Mouse (Mus musculus): ENCODE data around the gene Atp6v0e2. TPM values are rescaled to one million over a fixed set of nuclear protein-coding genes. Genes with fewer than 3 reads are reported as not detected.
"Not testable (repeated sequence)": the region's sequence is repeated elsewhere in the genome, so short reads cannot be mapped to it uniquely, and the experiment has no call there.

The Atp6v0e2 gene
- polyA plus RNA-seq, 1 experiment: not detected

- Histone ChIP-seq H3K4me3 (ENCODE audit: insufficient read depth, low read length) (no peak overlapping the region), H3K27ac (ENCODE audit: insufficient read depth, low read depth, low read length) (no peak overlapping the region), H3K4me1 (ENCODE audit: control insufficient read depth, insufficient read depth, low read length) (peaks cover 2% of the 10 kb centered on the region; the same call in 1 of the 2 replicates)
- TF ChIP-seq POLR2A (IDR thresholded peaks at IDR 0.05; ENCODE audit: borderline replicate concordance, low read depth, low read length) (no peak), CTCF (IDR thresholded peaks at IDR 0.05; ENCODE audit: low read depth, low read length) (no peak)
Observed at GRCm38 (mm10) chr6:48510426-48510825, 27.0 kb upstream of the Atp6v0e2 start.

DNA sequence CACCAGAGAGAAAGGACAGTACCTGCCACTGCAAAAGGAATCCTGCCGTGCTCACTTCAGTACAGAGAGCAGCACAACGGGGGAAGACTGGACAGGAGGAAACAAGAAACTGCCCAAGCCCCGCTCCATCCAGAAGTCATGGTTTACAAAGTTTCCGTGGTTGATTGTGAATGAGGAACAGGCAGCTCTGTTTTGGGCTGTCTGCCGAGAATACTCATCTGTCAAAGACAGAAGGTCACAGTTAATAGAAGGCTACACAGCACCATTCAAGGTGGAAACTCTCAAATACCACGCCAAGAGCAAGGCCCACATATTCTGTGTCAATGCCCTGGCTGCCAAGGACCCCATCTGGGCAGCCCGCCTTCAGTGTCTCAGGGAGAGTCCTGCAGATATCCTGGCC is 25.6 kb upstream of the Atp6v0e2 start:
- no peak overlapping the region for H3K4me3 ChIP-seq (ENCODE audit: insufficient read depth, low read length)
- H3K27ac ChIP-seq (ENCODE audit: insufficient read depth, low read depth, low read length): no peak overlapping the region
- no peak for TF ChIP-seq POLR2A (IDR thresholded peaks at IDR 0.05; ENCODE audit: borderline replicate concordance, low read depth, low read length)
- H3K4me1 ChIP-seq (ENCODE audit: control insufficient read depth, insufficient read depth, low read length): peaks cover 2% of the 10 kb centered on the region; the same call in 1 of the 2 replicates

GRCm38 (mm10) chr6:48524882-48525281 is 12.5 kb upstream of the Atp6v0e2 start:
- not testable (repeated sequence) for H3K4me3 ChIP-seq (ENCODE audit: insufficient read depth, low read length); H3K27ac ChIP-seq (ENCODE audit: insufficient read depth, low read depth, low read length); H3K4me1 ChIP-seq (ENCODE audit: control insufficient read depth, insufficient read depth, low read length)

- Histone ChIP-seq H3K4me3 (ENCODE audit: insufficient read depth, low read length) (no peak overlapping the region), H3K27ac (ENCODE audit: insufficient read depth, low read depth, low read length) (no peak overlapping the region), H3K4me1 (ENCODE audit: control insufficient read depth, insufficient read depth, low read length) (peaks cover 12% of the 10 kb centered on the region)
- TF ChIP-seq POLR2A (IDR thresholded peaks at IDR 0.05; ENCODE audit: borderline replicate concordance, low read depth, low read length) (no peak), CTCF (IDR thresholded peaks at IDR 0.05; ENCODE audit: low read depth, low read length) (no peak)
Observed at GRCm38 (mm10) chr6:48527901-48528300, 9.5 kb upstream of the Atp6v0e2 start.

- H3K4me3 ChIP-seq (ENCODE audit: insufficient read depth, low read length): no peak overlapping the region
- no peak for TF ChIP-seq CTCF (IDR thresholded peaks at IDR 0.05; ENCODE audit: low read depth, low read length)
- no peak for TF ChIP-seq POLR2A (IDR thresholded peaks at IDR 0.05; ENCODE audit: borderline replicate concordance, low read depth, low read length)
- no peak overlapping the region for H3K27ac ChIP-seq (ENCODE audit: insufficient read depth, low read depth, low read length)
- H3K4me1 ChIP-seq (ENCODE audit: control insufficient read depth, insufficient read depth, low read length): peaks cover 12% of the 10 kb centered on the region
Observed at GRCm38 (mm10) chr6:48529261-48529660, 8.2 kb upstream of the Atp6v0e2 start.

DNA sequence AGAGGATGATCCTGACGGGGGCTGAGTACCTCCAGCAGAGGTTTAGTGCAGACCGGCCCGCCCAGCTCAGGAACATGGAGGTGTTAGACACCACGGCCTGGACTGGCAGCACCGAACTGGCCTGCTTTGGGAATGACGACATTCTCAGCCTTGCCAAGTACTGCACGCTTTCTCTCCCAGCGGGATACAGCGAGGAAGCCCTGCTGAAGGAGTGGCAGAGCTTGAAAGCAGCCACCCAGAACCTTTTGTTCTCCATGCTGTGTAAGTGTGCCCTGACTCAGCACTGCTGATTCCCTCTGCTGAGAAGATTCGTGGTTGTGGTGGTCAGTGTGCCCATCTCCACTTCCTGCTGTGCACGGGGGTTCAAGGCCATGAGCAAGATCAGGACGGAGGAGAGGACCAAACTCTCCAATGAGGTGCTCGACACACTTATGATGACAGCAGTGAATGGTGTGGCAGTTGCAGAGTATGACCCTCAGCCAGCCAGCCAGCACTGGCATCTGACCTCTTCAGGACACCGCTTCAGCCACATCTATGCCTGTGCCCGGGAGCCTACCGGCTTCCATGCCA is 7.5 kb upstream of the Atp6v0e2 start:
- H3K4me3 ChIP-seq (ENCODE audit: insufficient read depth, low read length): no peak overlapping the region
- peaks cover 12% of the 10 kb centered on the region for H3K4me1 ChIP-seq (ENCODE audit: control insufficient read depth, insufficient read depth, low read length)
- H3K27ac ChIP-seq (ENCODE audit: insufficient read depth, low read depth, low read length): no peak overlapping the region
- TF ChIP-seq POLR2A (IDR thresholded peaks at IDR 0.05; ENCODE audit: borderline replicate concordance, low read depth, low read length) (no peak), CTCF (IDR thresholded peaks at IDR 0.05; ENCODE audit: low read depth, low read length) (no peak)

- TF ChIP-seq CTCF (IDR thresholded peaks at IDR 0.05; ENCODE audit: low read depth, low read length) (no peak), POLR2A (IDR thresholded peaks at IDR 0.05; ENCODE audit: borderline replicate concordance, low read depth, low read length) (no peak)
- Histone ChIP-seq H3K4me1 (ENCODE audit: control insufficient read depth, insufficient read depth, low read length) (peaks cover 12% of the 10 kb centered on the region), H3K4me3 (ENCODE audit: insufficient read depth, low read length) (no peak overlapping the region), H3K27ac (ENCODE audit: insufficient read depth, low read depth, low read length) (no peak overlapping the region)
Observed at GRCm38 (mm10) chr6:48530862-48531261, 6.6 kb upstream of the Atp6v0e2 start.

- Histone ChIP-seq H3K4me1 (ENCODE audit: control insufficient read depth, insufficient read depth, low read length) (peaks cover 18% of the 10 kb centered on the region), H3K4me3 (ENCODE audit: insufficient read depth, low read length) (no peak overlapping the region), H3K27ac (ENCODE audit: insufficient read depth, low read depth, low read length) (no peak overlapping the region)
- TF ChIP-seq CTCF (IDR thresholded peaks at IDR 0.05; ENCODE audit: low read depth, low read length) (no peak), POLR2A (IDR thresholded peaks at IDR 0.05; ENCODE audit: borderline replicate concordance, low read depth, low read length) (no peak)
Observed at GRCm38 (mm10) chr6:48533475-48533874, 3.9 kb upstream of the Atp6v0e2 start.

- Histone ChIP-seq H3K4me1 (ENCODE audit: control insufficient read depth, insufficient read depth, low read length) (peaks cover 13% of the 10 kb centered on the region), H3K27ac (ENCODE audit: insufficient read depth, low read depth, low read length) (no peak overlapping the region), H3K4me3 (ENCODE audit: insufficient read depth, low read length) (no peak overlapping the region)
- TF ChIP-seq POLR2A (IDR thresholded peaks at IDR 0.05; ENCODE audit: borderline replicate concordance, low read depth, low read length): no peak
- no peak for TF ChIP-seq CTCF (IDR thresholded peaks at IDR 0.05; ENCODE audit: low read depth, low read length)
Observed at GRCm38 (mm10) chr6:48534913-48535312, 2.5 kb upstream of the Atp6v0e2 start.

- no peak overlapping the region for H3K27ac ChIP-seq (ENCODE audit: insufficient read depth, low read depth, low read length)
- peaks cover 7% of the 10 kb centered on the region for H3K4me1 ChIP-seq (ENCODE audit: control insufficient read depth, insufficient read depth, low read length)
- TF ChIP-seq POLR2A (IDR thresholded peaks at IDR 0.05; ENCODE audit: borderline replicate concordance, low read depth, low read length): no peak
- TF ChIP-seq CTCF (IDR thresholded peaks at IDR 0.05; ENCODE audit: low read depth, low read length): no peak
- H3K4me3 ChIP-seq (ENCODE audit: insufficient read depth, low read length): no peak overlapping the region
Observed at GRCm38 (mm10) chr6:48536091-48536490, 1.3 kb upstream of the Atp6v0e2 start.
